Mouse (Mus musculus) kidney, postnatal 14 days (tissue): ENCODE results near the gene Ifna5.

Experiments
- DNase-seq: peaks from one replicate; pipeline ENCODE4 v3.0.0; 2022; ENCODE audit warnings: mixed read lengths

The Ifna5 gene

GRCm38 (mm10) chr4:88865011-88865569 lies 29.8 kb downstream of the Ifna5 start:
- DNase-seq = no peak

DNA sequence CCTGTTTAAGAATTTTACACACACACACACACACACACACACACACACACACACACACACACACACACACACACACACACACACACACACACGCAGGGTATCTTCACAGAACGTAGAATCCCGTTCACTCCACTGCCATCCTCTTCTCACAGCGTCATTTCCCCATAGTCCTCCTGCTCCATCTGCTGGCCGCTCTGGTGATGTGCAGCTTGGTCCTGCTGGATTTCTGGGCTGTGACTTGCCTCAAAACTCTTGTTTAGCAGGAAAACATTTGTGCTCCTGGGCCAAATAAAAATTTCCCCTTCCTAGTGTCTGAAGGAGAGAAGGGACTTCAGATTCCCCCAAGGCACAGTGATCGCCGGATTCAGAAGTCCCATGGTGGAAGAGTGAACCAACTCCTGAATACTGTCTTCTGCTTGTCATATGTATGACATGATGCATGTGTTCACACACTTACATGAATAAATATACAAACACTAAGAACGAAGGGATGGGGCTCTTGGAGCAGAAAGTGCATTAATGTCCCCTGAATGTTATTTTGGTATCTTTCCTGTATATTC lies 32.1 kb downstream of the Ifna5 start:
- peak; percentile 78 for DNase-seq

DNA sequence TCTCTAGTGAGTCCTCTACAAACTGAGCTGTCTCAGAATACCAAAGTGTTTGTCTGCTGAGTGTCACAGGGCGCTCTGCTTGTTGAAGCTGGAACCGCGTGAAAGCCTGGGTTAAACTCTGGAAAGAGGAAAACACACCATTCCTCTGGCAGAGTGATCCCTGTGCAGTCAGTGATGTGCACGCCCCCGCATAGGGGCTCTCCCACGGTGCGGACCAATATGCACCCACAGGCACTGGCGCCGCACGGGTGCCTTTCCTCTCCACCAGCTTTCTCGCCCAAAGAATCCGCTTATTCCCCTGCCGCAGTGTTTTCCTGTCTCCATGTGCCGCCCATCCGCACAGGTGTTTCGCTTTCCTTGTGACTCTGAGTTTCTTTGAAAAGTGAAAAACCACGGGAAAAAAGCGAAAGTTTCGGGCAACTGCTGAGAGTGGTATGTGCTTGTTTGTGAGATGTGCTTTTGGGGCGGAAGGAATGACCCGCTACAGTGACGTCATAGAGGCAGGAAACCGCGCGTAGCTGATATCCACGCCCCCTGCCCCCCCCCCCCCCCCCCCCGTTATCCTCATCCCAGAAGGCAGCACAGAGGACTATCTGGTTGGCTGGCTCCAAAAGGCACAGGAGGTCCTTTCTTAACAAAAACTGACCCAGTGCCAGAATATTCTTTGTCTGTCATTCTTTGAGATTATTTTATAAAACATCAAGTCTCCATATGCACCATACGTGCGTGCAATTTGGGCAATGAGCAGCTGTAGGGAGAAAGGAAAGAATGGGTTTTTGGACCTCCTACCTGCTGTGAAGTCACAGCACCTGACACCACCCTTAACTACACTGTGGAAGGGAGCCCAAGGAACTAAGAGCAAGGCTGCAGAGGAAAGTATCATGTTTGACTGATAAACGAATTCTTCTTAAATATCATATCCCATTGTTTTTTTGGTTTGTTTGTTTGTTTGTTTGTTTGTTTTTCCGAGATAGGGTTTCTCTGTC lies 32.9 kb downstream of the Ifna5 start:
- DNase-seq = peak; percentile 30

GRCm38 (mm10) chr4:88872691-88873090 lies 37.4 kb downstream of the Ifna5 start:
- DNase-seq = peak; percentile 50

- no peak for DNase-seq
Observed at GRCm38 (mm10) chr4:88875435-88876095, 40.2 kb downstream of the Ifna5 start.

- DNase-seq = no peak
Observed at GRCm38 (mm10) chr4:88876520-88876919, 41.2 kb downstream of the Ifna5 start.

GRCm38 (mm10) chr4:88878246-88878645 lies 42.9 kb downstream of the Ifna5 start:
- peak; percentile 14 for DNase-seq

- DNase-seq = no peak
Observed at GRCm38 (mm10) chr4:88878772-88879171, 43.4 kb downstream of the Ifna5 start.

- DNase-seq = no peak
Observed at GRCm38 (mm10) chr4:88880101-88880500, 44.8 kb downstream of the Ifna5 start, which contains the start of gene Ifne. Ifne (minus strand) TSS chr4:88880201.
